Mouse (Mus musculus) CH12.LX (cell line): Measurements from ENCODE around the gene Prss54. TPM values are rescaled to one million over a fixed set of nuclear protein-coding genes. Genes with fewer than 3 reads are reported as not detected.

Source experiments
- DNase-seq: peaks from one replicate; pipeline ENCODE4 v3.0.0-alpha.2; 2013; ENCODE audit errors: extremely low read depth
- H3K27ac ChIP-seq: 2 replicates; pipeline ENCODE4 v1.5.1; 2012; ENCODE audit warnings: low read depth, mild to moderate bottlenecking, control low read depth, moderate library complexity; ENCODE audit not compliant: insufficient read depth
- H3K27me3 ChIP-seq: replicated peaks from 2 replicates; pipeline ENCODE3; 2012; ENCODE audit warnings: inconsistent platforms
- H3K36me3 ChIP-seq, 2 experiments: replicated peaks in 1 of 2; 2 replicates each; pipeline versions ENCODE3 to v1.6.1; 2012; ENCODE audit warnings: inconsistent platforms in 1 of 2, low read length in 1 of 2, mild to moderate bottlenecking in 1 of 2, mixed read lengths in 1 of 2, moderate library complexity in 1 of 2; ENCODE audit not compliant: control insufficient read depth in 1 of 2, insufficient read depth in 1 of 2
- H3K4me1 ChIP-seq, 2 experiments: 2 replicates each; pipeline ENCODE4 v1.6.1; 2012; ENCODE audit warnings: inconsistent platforms in 1 of 2, moderate library complexity in 1 of 2; ENCODE audit not compliant: insufficient read depth in 2 of 2, control insufficient read depth in 1 of 2
- H3K4me2 ChIP-seq: 2 replicates; pipeline ENCODE4 v1.6.1; 2012; ENCODE audit warnings: low read depth, mild to moderate bottlenecking, control low read depth; ENCODE audit not compliant: poor library complexity, insufficient read depth, severe bottlenecking
- H3K4me3 ChIP-seq, 3 experiments: fragments of 150-350 bp in 1 of 3; sonication (generic) in 1 of 3; replicated peaks in 1 of 3; 2 replicates each; pipeline versions ENCODE3 to v1.5.1; 2011 to 2012; ENCODE audit warnings: low read depth in 2 of 3, low read length in 2 of 3, mild to moderate bottlenecking in 2 of 3, moderate library complexity in 2 of 3, control low read depth in 1 of 3, improper control_type of control experiment in 1 of 3, inconsistent platforms in 1 of 3, mixed read lengths in 1 of 3; ENCODE audit not compliant: poor library complexity in 1 of 3
- H3K79me2 ChIP-seq: replicated peaks from 2 replicates; pipeline ENCODE4 v1.6.1; 2012; ENCODE audit warnings: mild to moderate bottlenecking, moderate library complexity; ENCODE audit not compliant: control insufficient read depth, poor library complexity, insufficient read depth, severe bottlenecking; ENCODE audit errors: extremely low read depth
- H3K9ac ChIP-seq: 2 replicates; pipeline ENCODE4 v1.6.1; 2012; ENCODE audit warnings: low read depth, mild to moderate bottlenecking, control low read depth, moderate library complexity; ENCODE audit not compliant: insufficient read depth
- H3K9me3 ChIP-seq: replicated peaks from 2 replicates; pipeline ENCODE3; 2012; ENCODE audit warnings: low read length, inconsistent platforms, mixed read lengths
- CHD1 ChIP-seq: IDR thresholded peaks from 2 replicates; pipeline ENCODE4 v1.6.1; 2012; ENCODE audit warnings: low read depth, low read length, improper control_type of control experiment, inconsistent platforms
- dilution Hi-C: fragments of 300-500 bp; cut with MboI; formaldehyde crosslinking; loops from 2 replicates; pipeline ENCODE4 v1.14.3; 2020; ENCODE audit warnings: low sequenced_read_pairs; ENCODE audit not compliant: extremely low pct_unique_long_range_greater_than_20kb, extremely low pct_ligation_motif_present
- in situ Hi-C: fragments of 300-500 bp; cut with MboI; formaldehyde crosslinking; loops from 3 replicates; pipeline ENCODE4 v1.14.3; 2019; ENCODE audit warnings: low sequenced_read_pairs, low pct_ligation_motif_present, low pct_unique_long_range_greater_than_20kb, mixed read lengths
- polyA plus RNA-seq: library from polyadenylated mRNA; unstranded; fragments of >175 nt; gene quantifications from 2 replicates; pipeline ENCODE4 v1.2.1, GENCODE M21; 2012; ENCODE audit warnings: low read depth; ENCODE audit not compliant: insufficient read length
- total RNA-seq, 2 experiments: library from RNA; depleted of rRNA; stranded (reverse); fragments of 300-350 nt in 1 of 2; fragments of >200 nt in 1 of 2; gene quantifications; 2 replicates each; pipeline ENCODE4 v1.2.3; 2012 to 2014

The Prss54 gene
- total and polyA plus RNA-seq, 3 experiments, result not detected

GRCm38 (mm10) chr8:95512257-95512656 lies 63.9 kb downstream of the Prss54 start:
- no peak overlapping the region for H3K4me2 ChIP-seq
- H3K36me3 ChIP-seq, result no peaks in the 10 kb centered on the region
- no peaks in the 10 kb centered on the region for H3K79me2 ChIP-seq
- H3K9me3 ChIP-seq, result peaks cover 4% of the 10 kb centered on the region
- H3K4me3 ChIP-seq, result no peak overlapping the region
- TF ChIP-seq CHD1, result no peak
- DNase-seq, result no peak
- peaks cover 2% of the 10 kb centered on the region for H3K27me3 ChIP-seq
- dilution Hi-C loops, result no loop called here
- H3K27ac ChIP-seq, result no peak overlapping the region
- H3K4me1 ChIP-seq, result peaks cover 0 to 6% of the 10 kb centered on the region in 2 experiments; a peak in 2 of 4 replicates
- in situ Hi-C loops, result no loop called here
- H3K9ac ChIP-seq, result no peak overlapping the region

Other genes with a start within 250 kb of the Prss54 start
- gene Zfp319, start 244.4 kb downstream of the Prss54 start, total RNA-seq (2012; rRNA removed), result 2.0 and 2.1 TPM in 2 replicates
- gene Zfp319, start 244.4 kb downstream of the Prss54 start, total RNA-seq (2014; rRNA removed), result 0.81 and 0.83 TPM in 2 replicates
- 2.7 and 3.3 TPM in 2 replicates for gene Zfp319, start 244.4 kb downstream of the Prss54 start, polyA plus RNA-seq
- gene Usb1, start 244.1 kb downstream of the Prss54 start, total RNA-seq (2012; rRNA removed), result 15.2 and 17.8 TPM in 2 replicates
- gene Usb1, start 244.1 kb downstream of the Prss54 start, total RNA-seq (2014; rRNA removed), result 17.7 and 25.0 TPM in 2 replicates
- gene Usb1, start 244.1 kb downstream of the Prss54 start, polyA plus RNA-seq, result 15.7 and 16.4 TPM in 2 replicates
- gene Mmp15, start 224.1 kb downstream of the Prss54 start, total RNA-seq (2012; rRNA removed), result 0.04 TPM in 2 replicates
- not detected in 2 replicates for gene Mmp15, start 224.1 kb downstream of the Prss54 start, total RNA-seq (2014; rRNA removed)
- 0.44 TPM in 1 of 2 replicates, not detected in the other for gene Mmp15, start 224.1 kb downstream of the Prss54 start, polyA plus RNA-seq
- 53.1 and 57.2 TPM in 2 replicates for gene Cfap20, start 141.5 kb downstream of the Prss54 start, total RNA-seq (2012; rRNA removed)
- 93.0 and 99.4 TPM in 2 replicates for gene Cfap20, start 141.5 kb downstream of the Prss54 start, total RNA-seq (2014; rRNA removed)
- gene Cfap20, start 141.5 kb downstream of the Prss54 start, polyA plus RNA-seq, result 53.4 and 74.7 TPM in 2 replicates
- gene Csnk2a2, start 86.3 kb downstream of the Prss54 start, total RNA-seq (2012; rRNA removed), result 32.1 and 35.7 TPM in 2 replicates
- gene Csnk2a2, start 86.3 kb downstream of the Prss54 start, total RNA-seq (2014; rRNA removed), result 51.7 and 72.1 TPM in 2 replicates
- gene Csnk2a2, start 86.3 kb downstream of the Prss54 start, polyA plus RNA-seq, result 126 and 133 TPM in 2 replicates
- gene Ccdc113, start 42.3 kb downstream of the Prss54 start, total RNA-seq (2012; rRNA removed), result not detected in 2 replicates
- not detected in 2 replicates for gene Ccdc113, start 42.3 kb downstream of the Prss54 start, total RNA-seq (2014; rRNA removed)
- not detected in 2 replicates for gene Ccdc113, start 42.3 kb downstream of the Prss54 start, polyA plus RNA-seq
- 10.4 and 13.9 TPM in 2 replicates for gene Gins3, start 57.1 kb upstream of the Prss54 start, total RNA-seq (2012; rRNA removed)
- gene Gins3, start 57.1 kb upstream of the Prss54 start, total RNA-seq (2014; rRNA removed), result 18.0 and 19.4 TPM in 2 replicates
- gene Gins3, start 57.1 kb upstream of the Prss54 start, polyA plus RNA-seq, result 14.2 and 15.8 TPM in 2 replicates
- 1.7 and 2.1 TPM in 2 replicates for gene Ndrg4, start 100.6 kb upstream of the Prss54 start, total RNA-seq (2012; rRNA removed)
- gene Ndrg4, start 100.6 kb upstream of the Prss54 start, total RNA-seq (2014; rRNA removed), result 1.6 TPM in 2 replicates
- gene Ndrg4, start 100.6 kb upstream of the Prss54 start, polyA plus RNA-seq, result 2.1 TPM in 2 replicates
- gene Setd6, start 139.5 kb upstream of the Prss54 start, total RNA-seq (2012; rRNA removed), result 29.6 and 31.0 TPM in 2 replicates
- gene Setd6, start 139.5 kb upstream of the Prss54 start, total RNA-seq (2014; rRNA removed), result 25.6 and 29.7 TPM in 2 replicates
- 50.6 and 61.3 TPM in 2 replicates for gene Setd6, start 139.5 kb upstream of the Prss54 start, polyA plus RNA-seq
- 130 and 142 TPM in 2 replicates for gene Cnot1, start 231.1 kb upstream of the Prss54 start, total RNA-seq (2012; rRNA removed)
- 136 and 146 TPM in 2 replicates for gene Cnot1, start 231.1 kb upstream of the Prss54 start, total RNA-seq (2014; rRNA removed)
- 164 and 182 TPM in 2 replicates for gene Cnot1, start 231.1 kb upstream of the Prss54 start, polyA plus RNA-seq
- 138 and 141 TPM in 2 replicates for gene Sap18b, start 249.0 kb upstream of the Prss54 start, total RNA-seq (2012; rRNA removed)
- gene Sap18b, start 249.0 kb upstream of the Prss54 start, total RNA-seq (2014; rRNA removed), result 259 and 305 TPM in 2 replicates
- gene Sap18b, start 249.0 kb upstream of the Prss54 start, polyA plus RNA-seq, result 355 and 403 TPM in 2 replicates